Mouse (Mus musculus) liver, postnatal 0 days (tissue): ENCODE results near the gene Pde6g.

Source experiments
- CTCF ChIP-seq: sonication (generic); IDR thresholded peaks from 2 replicates; pipeline ENCODE4 v1.5.1; 2016; ENCODE audit warnings: antibody characterized with exemption, low read depth
- EP300 ChIP-seq: IDR thresholded peaks from 2 replicates; pipeline ENCODE4 v1.6.1; 2016; ENCODE audit warnings: antibody characterized with exemption, low read depth, mild to moderate bottlenecking

GRCm38 (mm10) chr11:120417852-120418251, 35.4 kb downstream of the Pde6g start:
- TF ChIP-seq CTCF (no peak), EP300 (no peak)
